Mouse (Mus musculus) layer of hippocampus, postnatal 25 days (tissue): ENCODE measurements around the gene Ppp1r16b. TPM values are rescaled to one million over a fixed set of nuclear protein-coding genes. Genes with fewer than 3 reads are reported as not detected.
"Not testable (repeated sequence)": the region's sequence is repeated elsewhere in the genome, so short reads cannot be mapped to it uniquely, and the experiment has no call there.

Source experiments
- DNase-seq, 2 experiments: peaks; one replicate each; pipeline ENCODE4 v3.0.0; 2022; ENCODE audit warnings: mixed read lengths in 2 of 2, low spot score in 1 of 2; ENCODE audit errors: extremely low spot score in 1 of 2
- total RNA-seq, 2 experiments: library from RNA; stranded (reverse); gene quantifications; 2 replicates each; pipeline ENCODE4 v1.2.3; 2021

Ppp1r16b gene
- total RNA-seq, 2 experiments from 2014 or later: 138 to 141 TPM

DNA sequence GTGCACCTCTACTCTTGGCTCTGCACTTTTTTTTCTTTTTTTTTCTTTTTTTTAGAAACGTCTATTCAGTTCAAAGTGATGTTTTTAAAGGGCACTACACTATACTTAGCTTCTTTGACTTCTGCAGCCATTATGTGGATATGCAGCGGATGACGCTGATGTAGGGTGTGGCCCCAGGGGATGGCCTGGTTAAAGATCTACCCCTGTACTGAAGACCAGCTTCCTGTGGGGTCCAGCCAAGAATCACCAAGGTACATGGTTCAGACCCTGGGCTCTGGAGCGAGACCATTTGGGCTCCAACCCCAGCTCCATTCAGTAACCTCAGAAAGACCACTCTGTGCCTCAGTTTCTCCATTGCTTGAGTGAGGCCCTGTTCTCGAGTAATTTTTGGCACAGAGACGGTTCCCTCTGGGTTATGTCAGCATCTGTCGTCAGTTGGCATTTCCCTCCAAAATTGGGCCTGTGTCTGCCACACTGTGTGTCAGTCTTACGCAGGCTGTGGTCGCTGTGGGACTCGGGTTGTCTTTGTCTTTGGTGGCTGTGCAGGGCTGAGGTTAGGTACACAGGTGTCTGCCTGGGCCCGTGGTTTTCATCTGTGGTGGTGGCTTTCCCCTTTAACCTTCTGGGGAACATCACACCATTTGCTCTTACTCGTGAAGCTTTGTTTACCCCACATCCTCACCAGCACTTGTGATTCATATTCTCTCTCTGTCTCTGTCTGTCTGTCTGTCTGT lies 53.8 kb downstream of the Ppp1r16b start:
- DNase-seq: no peak

GRCm38 (mm10) chr2:158720715-158721370 lies 55.6 kb downstream of the Ppp1r16b start:
- DNase-seq: no peak

DNA sequence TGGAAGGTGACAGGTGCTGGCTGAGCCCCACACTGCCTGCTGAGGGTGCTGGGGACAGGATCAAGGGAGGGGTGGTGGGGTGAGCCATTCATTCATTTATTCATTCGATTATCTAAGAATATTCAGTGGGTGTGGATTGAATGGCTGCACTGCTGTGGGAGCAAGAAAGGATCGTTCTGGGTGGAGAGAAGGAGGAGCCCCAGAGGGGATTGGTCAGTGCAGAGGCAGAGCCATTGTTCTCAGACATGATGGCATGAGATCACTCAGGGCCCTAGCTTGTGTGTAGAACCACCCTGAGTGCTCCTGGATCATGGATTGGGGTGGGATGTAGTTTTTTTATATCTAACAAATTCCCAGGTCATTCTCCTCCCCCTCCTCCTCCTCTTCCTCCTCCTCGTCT lies 56.3 kb downstream of the Ppp1r16b start:
- no peak for DNase-seq

GRCm38 (mm10) chr2:158722135-158722534 lies 56.9 kb downstream of the Ppp1r16b start:
- no peak for DNase-seq

DNA sequence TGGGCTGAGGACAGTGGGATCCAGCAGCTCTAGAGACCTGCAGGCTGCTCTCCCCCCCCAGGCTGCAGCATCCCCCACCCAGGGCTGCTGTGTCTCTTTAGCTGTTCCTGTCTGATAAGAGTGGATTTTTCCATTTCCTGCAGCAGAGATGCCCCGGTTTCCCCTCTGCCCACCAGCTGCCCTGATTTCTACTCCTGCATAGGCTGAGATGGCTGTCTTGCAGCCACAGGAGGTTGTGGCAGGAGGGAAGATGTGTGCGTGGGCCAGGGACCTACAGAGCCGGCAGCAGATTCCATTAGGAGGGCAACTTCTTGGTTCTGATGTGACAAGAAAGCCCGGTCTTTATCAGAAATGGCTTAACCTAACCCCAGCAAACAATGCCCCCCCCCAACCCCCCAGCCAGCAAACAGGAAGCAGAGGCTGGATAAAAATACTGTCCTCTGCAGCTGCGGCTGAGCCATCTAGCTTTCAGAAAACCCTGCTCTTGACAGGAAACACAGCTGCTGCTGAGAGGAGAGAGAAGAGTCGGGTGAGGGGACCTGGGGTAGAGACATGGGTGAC lies 57.9 kb downstream of the Ppp1r16b start:
- DNase-seq: no peak

DNA sequence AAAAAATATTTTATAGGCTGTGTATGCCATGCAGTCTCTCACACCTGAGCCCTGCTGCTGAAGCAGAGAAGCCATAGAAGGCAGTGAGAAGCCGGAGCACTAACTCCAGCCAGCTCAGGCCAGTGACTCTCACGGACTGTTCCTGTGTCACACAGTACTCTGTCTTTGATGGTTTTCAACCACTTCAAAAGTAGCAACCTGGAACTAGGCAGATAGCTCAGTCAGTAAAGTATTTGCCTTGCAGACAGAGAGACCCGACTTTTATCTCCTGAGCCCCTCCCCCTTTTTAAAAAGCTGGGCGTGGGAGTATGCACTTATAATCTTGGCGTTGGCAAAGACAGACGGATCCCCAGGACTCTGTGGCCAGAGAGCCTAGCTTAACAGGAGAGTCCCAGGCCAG lies 58.6 kb downstream of the Ppp1r16b start:
- no peak for DNase-seq

DNA sequence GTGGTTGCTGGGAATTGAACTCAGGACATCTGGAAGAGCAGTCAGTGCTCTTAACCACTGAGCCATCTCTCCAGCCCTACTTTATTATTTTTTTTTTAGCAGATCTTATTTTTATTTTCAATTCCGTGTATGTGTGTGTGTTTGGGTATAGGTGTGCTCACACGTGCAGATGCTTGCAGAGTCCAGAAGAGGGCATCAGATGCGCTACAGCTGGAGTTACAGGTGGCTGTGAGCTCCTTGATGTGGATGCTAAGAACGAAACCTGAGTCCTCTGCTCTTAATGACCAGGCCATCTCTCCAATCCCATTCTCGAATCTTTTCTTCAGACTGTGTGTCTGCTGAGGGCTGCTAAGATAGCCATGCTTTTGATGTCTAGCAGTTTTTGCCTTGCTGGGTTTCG lies 61.1 kb downstream of the Ppp1r16b start:
- DNase-seq: no peak

GRCm38 (mm10) chr2:158728061-158728815 lies 63.0 kb downstream of the Ppp1r16b start:
- no peak for DNase-seq

DNA sequence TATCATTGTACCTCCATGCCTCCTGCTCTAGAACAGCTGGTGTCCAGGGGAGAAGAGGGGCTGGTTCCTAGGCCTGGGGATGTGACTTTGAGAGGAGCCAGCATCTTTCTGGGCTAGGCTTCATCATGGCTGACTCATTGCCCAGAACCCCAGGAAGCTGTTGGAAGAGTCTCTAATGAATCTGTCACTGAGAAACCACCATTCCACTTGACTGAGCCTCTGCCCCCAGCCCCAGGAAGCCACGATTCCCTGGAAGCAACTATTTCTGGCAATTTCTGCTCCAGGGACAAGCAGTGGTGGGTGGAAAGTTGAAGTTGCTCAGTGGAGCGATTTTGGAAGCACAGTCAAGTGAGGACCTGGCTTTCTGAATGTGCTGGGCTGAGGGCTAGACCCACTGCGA lies 65.7 kb downstream of the Ppp1r16b start:
- DNase-seq: no peak

GRCm38 (mm10) chr2:158732521-158732920 lies 67.3 kb downstream of the Ppp1r16b start:
- DNase-seq: no peak

GRCm38 (mm10) chr2:158733136-158733535 lies 67.9 kb downstream of the Ppp1r16b start:
- no peak for DNase-seq

DNA sequence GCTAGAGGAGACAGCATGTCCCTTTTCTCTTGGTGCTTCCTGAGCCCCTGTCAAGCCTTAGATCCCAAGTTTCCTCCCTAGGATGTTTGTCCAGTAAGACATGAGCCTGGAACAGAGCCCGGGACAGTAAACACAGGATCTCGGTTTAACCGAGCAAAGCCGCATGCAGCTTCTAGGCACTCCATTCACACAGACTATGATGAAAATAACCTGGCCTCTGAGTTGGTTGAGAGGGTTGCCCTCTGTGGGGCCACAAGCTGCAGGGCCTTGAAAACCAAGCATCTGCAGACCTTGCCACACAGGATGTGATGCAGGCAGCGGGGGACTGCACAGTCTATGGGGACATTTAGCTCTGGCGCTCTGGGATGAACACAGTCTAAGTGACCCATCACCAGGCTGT lies 68.7 kb downstream of the Ppp1r16b start:
- DNase-seq: no peak

DNA sequence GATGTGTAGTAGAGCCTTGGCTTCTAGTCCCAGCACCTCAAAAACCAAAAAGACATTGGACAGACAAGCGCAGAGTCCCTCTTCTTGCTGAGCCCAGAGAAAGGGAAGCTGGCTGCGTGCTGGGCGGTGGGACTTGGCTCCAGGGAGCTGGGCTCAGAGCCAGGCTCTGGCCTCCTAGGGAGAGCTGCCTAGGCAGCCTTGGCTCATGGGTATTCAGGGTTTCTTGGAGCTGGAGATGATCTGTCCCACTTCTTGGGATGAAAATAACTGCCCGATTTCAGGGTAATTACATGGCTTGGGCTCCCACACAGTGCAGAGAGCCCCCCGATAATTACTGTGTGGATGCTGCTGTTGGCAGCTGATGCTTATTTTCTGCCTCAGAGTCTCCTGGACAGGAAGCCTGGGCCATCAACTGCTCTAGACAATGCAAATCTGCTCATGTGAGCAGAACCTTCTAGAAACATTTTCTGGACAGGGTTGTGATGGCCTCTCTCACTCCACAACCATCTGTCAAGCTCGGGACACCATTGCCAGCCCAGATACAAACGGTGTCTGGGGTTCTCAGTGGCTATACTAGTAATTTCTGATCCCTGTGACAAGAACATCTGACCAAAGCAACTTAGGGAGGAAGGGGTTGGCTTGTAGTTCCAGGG lies 69.4 kb downstream of the Ppp1r16b start:
- DNase-seq: peak in 1 of 2 experiments; percentile 51

DNA sequence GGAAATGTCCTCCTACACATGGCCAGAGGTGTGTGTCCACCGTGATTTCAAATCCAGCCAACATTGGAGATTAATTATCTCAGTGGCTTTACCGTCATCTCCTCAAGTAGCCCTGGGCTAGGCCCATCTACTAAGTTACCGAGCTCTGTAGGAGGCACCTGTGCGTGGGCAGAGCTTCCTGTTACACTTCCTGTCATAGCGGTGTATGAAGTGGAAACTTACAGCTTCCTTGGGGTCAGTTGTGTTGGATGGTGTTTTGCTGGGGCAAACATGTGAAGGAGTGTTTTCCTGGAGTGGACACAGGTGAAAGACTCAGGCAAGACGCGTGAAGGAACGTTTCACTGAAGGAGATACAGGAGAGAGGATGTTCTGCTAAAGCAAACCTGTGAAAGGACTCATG lies 70.1 kb downstream of the Ppp1r16b start:
- no peak for DNase-seq

GRCm38 (mm10) chr2:158736247-158736646 lies 71.0 kb downstream of the Ppp1r16b start:
- DNase-seq: not testable (repeated sequence)

GRCm38 (mm10) chr2:158738591-158738990 lies 73.4 kb downstream of the Ppp1r16b start:
- no peak for DNase-seq

- DNase-seq: no peak
These were observed 73.9 kb downstream of the Ppp1r16b start for GRCm38 (mm10) chr2:158739113-158739512.

DNA sequence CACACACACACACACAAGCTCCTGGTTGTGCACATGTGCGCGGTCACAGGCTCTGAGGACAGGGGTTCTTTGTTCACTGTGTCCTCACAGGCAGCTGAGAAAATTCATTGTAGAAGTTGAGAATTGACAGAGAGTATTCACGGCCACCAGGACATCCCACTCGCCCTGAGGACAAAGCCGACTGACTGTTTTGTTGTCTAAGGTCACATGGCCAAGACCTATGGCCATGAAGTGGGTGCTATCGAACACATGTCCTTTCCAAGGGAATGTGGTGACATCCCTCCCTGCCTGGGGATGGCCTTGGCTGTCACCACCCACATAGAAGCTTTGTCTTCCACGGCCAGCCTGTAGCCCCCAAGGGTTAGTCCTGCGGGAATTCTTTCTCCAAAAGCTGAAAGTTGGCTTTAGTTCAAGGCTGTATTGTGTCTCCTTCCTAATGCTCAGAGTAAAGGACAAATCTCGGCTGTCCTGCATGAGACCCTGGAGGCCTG lies 75.9 kb downstream of the Ppp1r16b start:
- DNase-seq: no peak

GRCm38 (mm10) chr2:158742431-158742830 lies 77.2 kb downstream of the Ppp1r16b start:
- no peak for DNase-seq

DNA sequence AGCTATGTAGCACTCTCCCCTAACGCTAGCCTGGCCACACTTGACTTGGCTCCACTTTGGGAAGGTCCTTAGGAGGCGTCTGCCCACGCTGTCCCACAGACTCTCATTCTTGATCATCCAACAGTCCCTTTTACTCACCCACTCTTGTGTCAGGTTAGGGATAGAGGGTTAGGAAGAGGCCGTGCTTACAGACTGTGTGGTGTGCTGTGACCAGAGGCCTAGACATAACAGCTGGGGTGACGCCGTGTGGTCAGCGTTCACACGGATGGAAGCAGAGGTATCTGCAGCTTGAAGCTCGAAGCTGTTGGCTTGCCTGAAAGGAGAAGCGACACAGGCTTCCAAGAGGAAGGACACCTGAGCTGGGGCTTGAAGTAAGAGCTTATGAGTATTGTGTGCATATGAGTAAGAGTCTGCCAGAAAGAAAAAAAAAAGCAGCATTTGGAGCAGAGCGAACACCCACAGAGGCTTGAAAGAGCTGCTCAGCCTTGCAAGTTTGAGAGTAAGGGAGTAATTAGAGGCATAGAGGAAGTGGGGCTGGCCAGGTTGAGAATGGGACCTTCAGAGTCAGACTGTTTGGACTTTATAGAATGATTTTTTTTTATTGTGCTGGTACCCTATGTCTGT lies 78.4 kb downstream of the Ppp1r16b start:
- DNase-seq: no peak
